Mouse (Mus musculus): ENCODE measurements at regions not wholly inside any gene's neighbourhood (a gene's known extent, or its start where the extent isn't known, plus 50 kb on each side); places are given as distances from the start of the nearest gene placed in this dataset.
"Not testable (repeated sequence)": the region's sequence is repeated elsewhere in the genome, so short reads cannot be mapped to it uniquely, and the experiment has no call there.

- DNase-seq: no peak
Observed at GRCm38 (mm10) chr15:87818566-87818965, 274.5 kb downstream of the Fam19a5 start.

DNA sequence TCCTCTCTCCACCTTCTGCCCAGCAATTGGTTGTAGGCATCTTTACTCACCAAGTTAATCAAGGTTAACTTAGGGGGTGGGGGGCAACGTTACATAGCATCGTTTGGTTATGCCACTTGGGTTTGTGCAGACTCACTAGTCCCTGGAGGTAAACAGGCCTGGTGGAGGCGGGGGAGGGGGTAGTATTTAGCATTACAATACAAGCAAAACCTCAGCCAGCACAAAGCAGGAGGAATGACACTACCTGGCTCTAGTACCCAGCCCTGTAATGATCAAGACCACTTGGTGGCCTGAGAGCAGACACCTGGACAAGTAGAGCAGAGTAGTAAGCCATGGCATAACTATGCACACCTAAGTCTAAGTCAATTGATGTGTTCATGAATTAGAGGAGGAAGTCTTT, 298.0 kb downstream of the Fam19a5 start:
- no peak for DNase-seq

DNA sequence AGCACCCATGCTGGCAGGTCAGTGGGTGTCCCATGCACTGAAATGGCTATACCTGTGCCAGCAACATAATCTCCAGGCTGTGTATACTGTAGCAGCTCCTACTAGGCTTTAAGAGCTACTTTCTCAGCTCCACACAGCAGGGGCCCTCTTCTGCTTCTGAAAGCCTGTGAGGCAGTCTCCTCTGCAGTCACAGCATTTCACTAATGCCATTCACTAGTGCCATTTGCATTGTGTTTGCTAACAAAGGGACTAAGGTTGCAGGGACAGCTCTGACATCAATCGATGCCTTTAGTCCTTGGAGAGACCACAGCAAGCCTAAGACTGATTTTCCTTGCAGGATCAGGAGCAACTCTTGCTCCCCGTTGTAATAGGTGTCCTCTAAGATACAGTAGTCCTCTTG, 315.0 kb downstream of the Fam19a5 start:
- DNase-seq: no peak

DNA sequence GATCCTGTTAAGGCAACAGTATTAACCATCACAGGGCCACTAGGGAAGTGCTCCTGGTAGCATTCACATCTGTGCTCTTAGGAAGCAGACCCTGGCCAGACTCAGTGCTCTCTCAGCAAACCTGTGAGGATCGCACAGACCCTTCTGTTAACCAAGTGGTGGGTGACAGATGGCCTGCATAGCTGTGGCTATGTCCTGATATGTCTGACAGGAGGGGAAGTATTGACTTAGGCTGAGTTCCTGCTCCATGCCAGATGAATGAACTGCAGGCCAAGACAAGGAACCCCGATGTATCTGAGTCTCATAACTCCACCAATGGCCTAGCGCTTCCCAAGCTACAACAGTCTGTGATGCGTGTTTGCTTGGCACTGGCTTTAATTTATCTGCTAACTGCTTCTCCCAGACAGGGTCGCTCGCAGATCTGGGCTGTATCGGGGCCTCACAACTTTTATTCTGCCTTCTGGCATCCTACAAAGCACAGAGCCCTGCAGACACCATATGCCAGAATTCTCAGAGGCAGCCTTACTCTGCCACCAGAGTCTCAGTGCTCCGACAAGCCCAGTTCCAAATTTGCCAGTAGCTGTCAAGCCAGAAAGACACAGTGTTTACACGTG, 332.3 kb downstream of the Fam19a5 start:
- peak; percentile 33 to 63 for DNase-seq

DNA sequence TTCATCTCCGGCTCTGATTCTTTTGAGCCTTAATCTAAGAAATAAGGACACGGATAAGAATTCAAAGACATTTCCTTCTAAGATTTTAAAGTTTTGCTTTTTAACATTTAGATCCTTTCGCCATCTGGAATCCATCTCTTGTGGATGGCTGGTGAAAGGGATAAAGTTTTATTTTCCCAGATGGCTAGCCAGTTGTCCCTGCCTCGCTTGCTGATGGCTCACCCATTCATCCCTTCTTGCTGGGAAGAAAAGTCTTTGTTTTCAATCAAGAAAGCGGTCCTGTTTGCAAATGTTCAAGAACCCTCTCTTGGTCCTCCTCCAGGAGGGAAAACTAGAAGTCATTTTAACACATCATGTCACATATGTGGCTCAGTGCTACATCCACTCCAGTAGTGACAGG, 346.8 kb downstream of the Fam19a5 start:
- no peak for DNase-seq

- DNase-seq: not testable (repeated sequence)
Observed at GRCm38 (mm10) chr15:87894866-87895265, 350.8 kb downstream of the Fam19a5 start.

- no peak for DNase-seq
Observed at GRCm38 (mm10) chr15:87898655-87899054, 354.6 kb downstream of the Fam19a5 start.

GRCm38 (mm10) chr15:87904436-87904835, 360.3 kb downstream of the Fam19a5 start:
- DNase-seq: peak; percentile 57 to 80

- DNase-seq: peak; percentile 26 to 36
Observed at GRCm38 (mm10) chr15:87906310-87906709, 362.2 kb downstream of the Fam19a5 start.

DNA sequence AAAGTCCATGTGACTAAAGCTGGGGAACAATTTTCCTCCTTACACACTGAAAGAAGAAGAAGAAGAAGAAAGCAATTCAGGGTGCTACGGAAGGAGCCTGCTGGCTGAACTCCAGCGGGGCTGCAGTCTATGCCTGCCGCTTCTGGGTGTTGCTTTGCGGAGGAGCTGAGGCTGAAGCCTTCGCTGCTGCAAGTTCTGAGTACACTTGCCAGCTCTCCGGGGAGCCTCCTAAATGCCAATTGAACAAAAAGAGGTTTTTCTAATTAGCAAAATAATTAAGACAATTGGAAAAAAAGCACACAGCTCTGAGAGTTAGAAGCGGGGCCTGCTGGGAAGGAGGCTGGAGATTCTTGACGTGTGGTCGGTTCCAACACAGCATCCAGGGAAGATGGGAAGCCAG, 378.0 kb downstream of the Fam19a5 start:
- no peak for DNase-seq

DNA sequence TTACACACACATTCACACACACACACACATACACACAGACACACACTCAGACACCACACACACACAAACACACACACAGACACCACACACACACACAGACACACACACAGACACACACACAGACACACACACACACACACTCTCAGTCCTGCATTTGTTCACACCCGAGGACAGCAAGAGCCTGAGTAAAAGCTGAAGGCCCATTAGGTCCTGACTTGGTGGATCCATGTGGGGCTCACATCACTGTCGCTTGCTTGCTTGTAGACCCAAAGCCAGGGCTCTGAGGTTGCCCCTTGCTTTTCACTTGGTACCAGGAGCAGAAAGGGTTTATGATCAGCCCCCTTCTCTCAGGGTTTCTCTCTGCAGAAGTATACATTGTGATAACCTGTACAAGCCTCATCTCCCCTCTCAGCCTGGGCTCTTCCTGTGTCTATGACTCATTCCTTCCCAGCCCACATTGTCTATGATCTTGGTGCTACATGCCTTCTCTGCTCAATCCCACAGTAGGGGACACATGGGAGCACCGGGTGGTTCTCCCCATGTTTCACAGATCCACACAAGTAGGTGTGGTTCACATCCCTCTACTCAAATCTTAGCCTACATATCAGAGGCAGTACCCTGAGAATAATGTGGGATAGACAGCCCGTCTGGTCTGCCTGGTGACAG, 378.8 kb downstream of the Fam19a5 start:
- DNase-seq: no peak

DNA sequence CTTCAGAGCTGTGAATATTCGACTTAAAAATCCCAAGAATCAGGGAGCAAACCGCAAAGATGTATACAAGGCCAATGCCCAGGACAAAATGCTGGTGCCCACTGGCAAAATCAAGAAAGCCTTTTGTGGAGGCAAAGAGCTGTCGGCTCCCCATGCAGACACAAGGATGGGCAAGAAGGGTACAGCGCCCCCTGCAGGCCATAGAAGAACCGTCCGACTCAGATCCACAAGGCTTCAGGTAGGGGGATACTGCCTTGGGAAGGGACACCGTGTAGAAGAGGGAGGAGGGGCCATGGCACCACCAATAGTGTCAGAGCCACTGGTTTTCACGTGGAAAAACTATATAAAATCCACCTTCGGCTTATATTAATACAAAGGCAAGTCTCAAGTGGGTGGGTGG, 379.8 kb downstream of the Fam19a5 start:
- DNase-seq: peak; percentile 23 to 52

DNA sequence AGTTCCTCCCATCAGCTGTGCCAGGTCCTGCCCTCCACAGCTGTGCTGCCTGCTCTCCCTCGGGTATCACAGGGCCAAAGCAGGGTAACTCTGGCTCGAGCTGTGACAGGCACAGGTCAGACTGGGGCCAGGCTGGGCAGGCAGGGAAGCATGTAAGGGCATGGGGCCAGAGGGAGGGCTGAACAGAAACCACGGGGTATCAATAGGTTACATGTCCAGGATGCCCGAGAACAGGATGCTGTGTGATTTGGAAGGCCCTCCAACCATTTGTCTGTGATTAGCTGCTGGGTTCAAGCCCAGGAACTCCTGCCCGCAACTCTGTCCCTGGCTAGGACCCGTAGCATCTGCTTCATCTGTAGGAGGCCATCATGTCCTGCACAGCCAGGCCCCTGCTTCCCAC, 391.9 kb downstream of the Fam19a5 start:
- peak; percentile 45 to 57 for DNase-seq

- peak; percentile 71 to 87 for DNase-seq
Observed at GRCm38 (mm10) chr15:87940837-87941236, 396.7 kb downstream of the Fam19a5 start.

GRCm38 (mm10) chr15:87952531-87952930, 408.4 kb downstream of the Fam19a5 start:
- no peak for DNase-seq

GRCm38 (mm10) chr15:87955685-87956256, 411.7 kb downstream of the Fam19a5 start:
- DNase-seq: no peak

DNA sequence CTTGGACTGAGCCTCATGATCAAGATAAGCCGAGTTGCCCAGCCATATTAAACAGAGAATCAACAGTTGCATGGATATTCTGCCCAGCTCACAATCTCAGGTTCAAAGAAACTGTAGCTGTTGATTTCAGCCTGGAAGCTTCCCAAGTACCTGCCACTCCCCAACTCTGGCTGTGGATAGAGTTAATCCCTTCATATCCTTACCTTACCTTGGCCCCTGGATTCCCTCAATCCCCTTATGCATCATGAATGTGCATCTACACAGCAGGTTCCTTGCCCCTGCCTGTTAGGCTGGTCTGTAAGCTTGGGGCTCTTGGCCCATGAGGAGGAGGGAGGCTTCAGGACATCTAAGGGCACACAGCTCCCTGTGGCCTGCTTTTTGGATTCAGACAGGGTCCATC, 414.8 kb downstream of the Fam19a5 start:
- no peak for DNase-seq

- no peak for DNase-seq
Observed at GRCm38 (mm10) chr15:87972641-87973040, 428.5 kb downstream of the Fam19a5 start.

DNA sequence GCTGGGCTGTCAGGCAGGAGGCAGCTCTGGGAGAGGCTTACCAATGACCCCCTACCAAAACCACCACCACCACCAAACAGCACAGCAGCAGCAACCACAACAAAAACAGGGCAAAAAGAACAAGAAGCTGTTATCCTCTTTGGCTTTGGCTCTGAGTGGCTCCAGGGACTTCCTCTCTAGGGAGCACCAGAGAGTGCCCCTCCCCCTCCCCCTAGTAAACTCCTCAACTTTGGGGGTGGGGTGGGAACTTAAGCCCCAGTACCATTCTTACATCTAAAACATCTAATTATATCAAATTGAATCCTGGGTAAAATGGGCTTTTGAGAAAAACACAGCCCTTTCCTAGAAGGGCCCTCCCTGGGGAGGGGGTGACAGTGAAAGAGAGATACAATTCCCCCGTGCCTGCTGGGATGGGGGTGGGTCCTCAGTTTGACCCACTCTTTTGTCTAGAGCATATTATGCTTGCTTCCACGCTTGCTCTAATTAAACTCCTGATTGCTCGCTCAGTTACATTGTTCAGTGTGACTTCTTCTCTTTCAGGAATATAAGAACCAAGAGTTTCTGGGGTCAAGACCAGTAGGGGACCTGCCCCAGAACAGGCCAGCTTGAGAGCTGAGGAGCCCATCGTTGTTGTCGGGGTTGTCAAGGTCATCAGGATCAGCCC, 443.4 kb downstream of the Fam19a5 start:
- no peak for DNase-seq

DNA sequence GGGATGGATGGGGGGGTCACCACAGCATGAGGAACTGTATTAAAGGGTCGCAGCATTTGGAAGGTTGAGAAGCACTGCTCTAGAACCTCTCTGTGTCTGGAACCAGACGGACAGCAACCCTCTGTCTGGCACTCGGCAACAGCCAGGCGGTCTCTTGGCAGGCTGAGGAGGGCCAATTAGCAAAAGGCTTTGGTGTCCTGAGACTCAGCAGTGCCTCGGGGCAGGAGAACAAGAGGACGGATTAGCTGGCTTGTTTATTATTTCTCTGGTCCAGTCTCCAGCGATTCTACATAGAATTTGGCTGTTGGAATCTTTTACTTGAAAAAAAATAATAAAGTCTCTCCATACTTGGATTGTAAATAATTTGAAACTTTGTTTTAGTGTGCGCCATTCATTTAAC, 450.4 kb downstream of the Fam19a5 start:
- DNase-seq: peak; percentile 63 to 73

DNA sequence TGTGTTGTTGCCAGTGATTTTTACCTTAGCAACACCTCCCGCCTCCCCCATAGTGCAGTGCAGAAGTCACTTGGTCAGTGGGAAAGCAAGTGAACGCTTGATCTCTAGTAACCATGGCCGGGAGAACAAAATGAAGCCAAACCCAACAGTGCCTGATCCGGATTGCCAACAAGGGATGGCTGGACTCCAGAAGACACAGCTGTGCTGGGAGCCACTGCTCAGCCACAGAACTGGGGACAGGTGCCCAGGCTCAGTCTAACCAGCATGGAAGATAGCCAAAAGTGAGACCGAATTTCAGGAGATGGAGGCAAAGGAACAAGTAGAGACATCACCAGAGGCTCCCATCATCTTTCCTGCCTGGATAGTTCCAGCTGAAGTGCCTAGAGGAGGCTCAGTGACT, 473.0 kb downstream of the Fam19a5 start:
- peak; percentile 80 to 85 for DNase-seq

GRCm38 (mm10) chr15:88032751-88033150, 488.7 kb downstream of the Fam19a5 start:
- DNase-seq: no peak

DNA sequence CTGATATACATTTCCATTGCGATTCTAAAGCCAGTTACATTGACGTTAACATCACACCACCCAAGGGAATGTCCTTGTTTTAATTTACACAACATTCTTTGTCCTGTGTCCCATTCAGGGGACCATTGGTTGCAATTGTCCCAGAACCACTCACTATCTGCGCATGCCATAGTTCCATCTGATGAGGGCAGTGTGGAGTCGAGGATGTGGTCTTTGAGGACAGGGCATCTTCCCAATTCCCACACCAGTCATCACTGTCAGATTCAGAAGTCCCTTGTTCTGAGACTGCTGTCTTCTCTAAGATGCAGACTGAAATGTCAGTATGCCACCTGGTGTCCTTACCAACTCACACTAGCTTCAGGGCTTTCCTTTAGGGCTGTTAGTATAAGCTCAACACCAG, 489.6 kb downstream of the Fam19a5 start:
- DNase-seq: no peak

DNA sequence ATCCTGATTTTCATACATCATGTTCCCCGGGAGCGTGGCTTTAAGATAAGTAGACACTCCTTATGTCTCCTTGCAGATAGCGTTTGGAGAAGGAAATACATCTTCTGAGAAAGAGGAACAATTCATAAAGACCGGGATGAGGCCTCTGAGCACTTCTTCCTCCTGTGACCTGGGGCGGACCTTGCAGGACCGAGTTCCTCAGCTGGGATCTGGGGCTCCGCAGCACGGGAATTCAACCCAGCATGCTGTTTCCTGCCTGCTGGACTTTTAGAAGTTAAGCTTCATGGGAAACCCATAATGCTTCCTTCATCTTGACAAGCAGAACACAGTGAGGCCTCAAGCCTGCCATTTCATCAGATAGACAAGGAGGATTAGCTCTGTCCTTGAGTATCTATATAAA, 491.4 kb downstream of the Fam19a5 start:
- no peak for DNase-seq
